Mouse (Mus musculus): ENCODE measurements around the gene Ccdc47. TPM values are rescaled to one million over a fixed set of nuclear protein-coding genes. Genes with fewer than 3 reads are reported as not detected.

Ccdc47 gene
- polyA plus RNA-seq, 1 experiment from 2014 or later: 66.5 TPM

DNA sequence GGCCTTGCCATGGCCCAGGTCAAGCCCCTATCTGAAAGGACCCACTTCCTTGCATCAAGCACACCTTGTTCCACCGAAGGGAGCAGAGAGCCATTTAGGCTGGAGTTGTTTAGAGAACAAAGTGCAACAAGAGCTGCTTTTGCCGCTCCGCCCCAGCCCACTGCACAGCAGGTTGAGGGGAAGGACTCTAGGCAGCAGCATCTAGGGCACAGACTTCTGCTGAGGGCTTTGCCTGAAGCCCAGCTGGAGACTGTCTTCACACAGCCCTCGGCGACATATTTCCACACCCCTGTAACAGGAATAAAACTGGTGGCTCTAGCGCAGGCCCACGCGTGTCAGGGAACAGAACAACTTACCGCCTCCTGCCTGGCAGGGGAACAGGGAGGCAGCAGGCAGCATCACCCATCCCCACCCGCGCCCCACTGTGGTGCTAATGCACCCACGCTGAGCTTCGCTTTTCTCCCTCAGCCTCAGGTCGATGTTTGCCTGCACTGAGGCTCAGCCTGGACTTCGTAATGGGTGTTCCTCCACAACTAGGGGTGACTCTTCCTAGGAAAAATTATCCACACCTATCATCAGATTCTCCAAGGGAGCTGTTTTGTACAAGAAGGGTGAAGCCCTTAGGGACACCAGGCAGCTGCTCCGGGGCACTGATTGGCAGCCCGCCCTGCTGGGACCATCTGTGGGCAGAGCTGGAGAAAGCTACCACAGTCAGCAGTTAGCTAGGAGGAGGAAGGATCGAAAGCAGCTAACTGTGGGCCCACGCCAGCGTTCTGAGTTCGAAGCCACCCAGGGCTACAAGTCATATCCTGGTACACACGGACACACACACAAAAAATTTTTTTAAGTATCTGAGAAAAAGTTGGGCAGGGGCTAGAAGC is 55.1 kb downstream of the Ccdc47 start, which contains the start of the genes Gm10840 and Limd2:
Gene Gm10840, plus strand, starts transcription at position 10 of the 881 bp plus-strand sequence.
Gene Limd2, minus strand, starts transcription at position 20 of the 881 bp plus-strand sequence.
- 0 out of 2 replicates have a peak, but pooled peaks have one; percentile 10 for TF ChIP-seq CTCF (IDR thresholded peaks at IDR 0.05; ENCODE audit: low read depth)
- peak; percentile 82 for DNase-seq
- 25% methylated on average over 22 of the region's 22 CpGs for WGBS
- Histone ChIP-seq H3K27ac (ENCODE audit: low read depth) (peak within 1 kb of the TSS; percentile 93), H3K27me3 (ENCODE audit: insufficient read depth, low read length) (no peaks in the 10 kb centered on the region), H3K9me3 (ENCODE audit: low read depth, low read length) (no peaks in the 10 kb centered on the region), H3K4me2 (peak within 1 kb of the TSS; percentile 93), H3K4me1 (ENCODE audit: insufficient read depth) (no peaks in the 10 kb centered on the region), H3K36me3 (ENCODE audit: insufficient read depth) (peaks cover 46% of the 10 kb centered on the region), H3K4me3 (ENCODE audit: low read depth, low read length) (peak within 1 kb of the TSS; percentile 85), H3K9ac (peak within 1 kb of the TSS; percentile 93)
- peak; percentile 62 for ATAC-seq (ENCODE audit: insufficient read depth)

DNA sequence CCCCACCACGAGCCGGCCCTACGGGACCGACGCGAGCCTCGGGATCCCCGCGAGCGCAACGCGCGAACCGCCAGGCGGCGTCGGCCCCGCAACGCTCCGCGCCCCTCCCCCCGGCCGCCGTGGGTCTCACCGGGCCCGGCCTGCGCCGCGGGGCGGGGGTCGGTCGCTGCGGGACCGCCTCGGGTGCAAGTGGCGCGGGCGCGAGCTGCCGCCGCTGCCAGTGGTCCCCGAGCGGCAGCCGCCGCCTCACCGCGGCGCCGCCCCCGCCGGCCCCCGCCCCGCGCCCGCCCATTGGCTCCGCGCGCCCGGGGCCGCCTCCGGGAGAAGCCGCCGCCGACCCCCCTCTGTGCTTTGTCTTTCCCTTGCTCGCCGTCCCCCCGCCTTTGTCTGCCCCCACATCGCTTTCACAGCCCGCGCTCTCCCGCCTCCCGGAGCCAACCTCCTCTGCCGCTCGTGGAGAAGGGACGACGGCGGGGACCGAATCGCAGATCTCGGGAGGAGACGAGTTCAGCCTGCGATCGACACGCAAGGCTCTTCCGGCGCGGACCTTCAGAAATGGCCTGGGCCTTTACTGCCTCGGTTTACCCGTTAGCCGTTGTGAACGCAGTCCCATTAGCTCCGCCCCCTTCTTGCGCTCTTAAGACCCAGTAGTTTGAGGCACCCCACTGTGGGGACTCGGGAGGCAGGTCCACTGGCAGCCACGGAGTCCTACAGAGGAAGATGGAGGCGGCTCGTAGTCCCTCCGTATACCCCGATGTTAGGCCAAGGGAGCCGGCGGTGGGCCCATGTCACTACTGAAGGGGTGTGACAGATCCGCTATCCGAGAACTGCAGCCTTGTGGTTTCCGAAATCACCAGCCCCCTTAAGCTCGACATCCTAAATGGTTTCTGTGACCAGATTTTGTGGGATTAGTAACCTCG is 56.0 kb downstream of the Ccdc47 start:
- H3K4me2 ChIP-seq: peak overlapping the region; percentile 93
- no peaks in the 10 kb centered on the region for H3K4me1 ChIP-seq (ENCODE audit: insufficient read depth)
- H3K9me3 ChIP-seq (ENCODE audit: low read depth, low read length): no peaks in the 10 kb centered on the region
- ATAC-seq (ENCODE audit: insufficient read depth): peak; percentile 69
- H3K9ac ChIP-seq: peak overlapping the region; percentile 93
- DNase-seq: peak; percentile 87
- under 1% methylated on average over 81 of the region's 106 CpGs for WGBS
- H3K27ac ChIP-seq (ENCODE audit: low read depth): peak overlapping the region; percentile 93
- TF ChIP-seq CTCF (IDR thresholded peaks at IDR 0.05; ENCODE audit: low read depth): no peak
- peaks cover 48% of the 10 kb centered on the region for H3K36me3 ChIP-seq (ENCODE audit: insufficient read depth)
- H3K27me3 ChIP-seq (ENCODE audit: insufficient read depth, low read length): no peaks in the 10 kb centered on the region
- peak overlapping the region; percentile 85 for H3K4me3 ChIP-seq (ENCODE audit: low read depth, low read length)

- Histone ChIP-seq H3K9ac (peak overlapping the region; percentile 93), H3K4me2 (peak overlapping the region; percentile 93), H3K9me3 (ENCODE audit: low read depth, low read length) (no peaks in the 10 kb centered on the region), H3K36me3 (ENCODE audit: insufficient read depth) (peaks cover 51% of the 10 kb centered on the region), H3K4me3 (ENCODE audit: low read depth, low read length) (peak overlapping the region; percentile 85), H3K27me3 (ENCODE audit: insufficient read depth, low read length) (no peaks in the 10 kb centered on the region), H3K4me1 (ENCODE audit: insufficient read depth) (no peaks in the 10 kb centered on the region), H3K27ac (ENCODE audit: low read depth) (peak overlapping the region; percentile 93)
- peak; percentile 57 for DNase-seq
- under 1% methylated on average over 25 of the region's 25 CpGs for WGBS
- ATAC-seq (ENCODE audit: insufficient read depth): peak; percentile 50
- no peak for TF ChIP-seq CTCF (IDR thresholded peaks at IDR 0.05; ENCODE audit: low read depth)
Measured at GRCm38 (mm10) chr11:106159216-106159920, 56.8 kb downstream of the Ccdc47 start.

DNA sequence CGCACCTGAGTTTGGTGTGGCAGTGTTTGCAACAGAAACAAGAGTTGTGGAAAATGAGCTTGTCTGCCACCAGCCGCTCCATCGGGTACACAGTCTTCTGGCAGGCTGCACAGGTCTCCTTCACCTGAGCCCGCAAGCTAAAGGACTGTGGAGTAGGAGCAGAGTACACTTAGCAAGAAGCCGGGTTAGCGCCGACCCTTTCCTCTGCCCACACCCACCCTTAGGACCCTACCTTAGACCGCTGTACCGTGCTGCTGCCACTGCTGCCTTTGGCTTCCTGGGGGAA is 57.3 kb downstream of the Ccdc47 start:
- ATAC-seq (ENCODE audit: insufficient read depth) (peak; percentile 9), DNase-seq (no peak)
- 32% methylated on average over 9 of the region's 9 CpGs for WGBS
- Histone ChIP-seq H3K4me1 (ENCODE audit: insufficient read depth) (no peaks in the 10 kb centered on the region), H3K27me3 (ENCODE audit: insufficient read depth, low read length) (no peaks in the 10 kb centered on the region), H3K4me2 (peak overlapping the region; percentile 93), H3K9ac (peak overlapping the region; percentile 93), H3K27ac (ENCODE audit: low read depth) (peak overlapping the region; percentile 93), H3K4me3 (ENCODE audit: low read depth, low read length) (peak overlapping the region; percentile 85), H3K9me3 (ENCODE audit: low read depth, low read length) (no peaks in the 10 kb centered on the region), H3K36me3 (ENCODE audit: insufficient read depth) (peaks cover 51% of the 10 kb centered on the region)
- TF ChIP-seq CTCF (IDR thresholded peaks at IDR 0.05; ENCODE audit: low read depth): no peak

- TF ChIP-seq CTCF (IDR thresholded peaks at IDR 0.05; ENCODE audit: low read depth): peak; percentile 43
- 59% methylated on average over 14 of the region's 14 CpGs for whole genome bisulfite sequencing
- Histone ChIP-seq H3K27me3 (ENCODE audit: insufficient read depth, low read length) (no peaks in the 10 kb centered on the region), H3K9ac (peak overlapping the region; percentile 93), H3K4me2 (peak overlapping the region; percentile 93), H3K4me3 (ENCODE audit: low read depth, low read length) (peak overlapping the region; percentile 85), H3K36me3 (ENCODE audit: insufficient read depth) (peaks cover 53% of the 10 kb centered on the region), H3K4me1 (ENCODE audit: insufficient read depth) (no peaks in the 10 kb centered on the region), H3K27ac (ENCODE audit: low read depth) (peak overlapping the region; percentile 93), H3K9me3 (ENCODE audit: low read depth, low read length) (no peaks in the 10 kb centered on the region)
- ATAC-seq (ENCODE audit: insufficient read depth) (no peak), DNase-seq (peak; percentile 28)
Measured at GRCm38 (mm10) chr11:106158081-106158929, 57.8 kb downstream of the Ccdc47 start.

DNA sequence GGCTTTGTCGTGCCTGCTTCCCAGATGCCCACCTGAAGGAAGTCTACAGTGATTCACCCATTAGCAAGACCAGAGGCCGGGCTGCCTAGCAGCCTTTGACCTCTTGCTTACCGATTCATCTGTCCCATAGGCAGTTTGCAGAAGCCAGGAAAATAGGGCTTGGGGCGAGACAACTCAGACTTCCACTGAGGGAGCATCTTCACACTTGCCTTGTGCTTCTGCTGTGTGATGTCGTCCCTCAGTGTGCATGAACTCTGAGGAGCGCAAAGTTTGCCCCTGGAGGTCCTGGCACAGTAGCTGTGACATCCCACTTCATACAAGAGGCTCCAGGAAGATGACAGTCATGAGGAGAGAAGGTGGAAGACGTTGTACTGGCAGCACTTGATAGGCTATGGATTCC is 59.0 kb downstream of the Ccdc47 start:
- ATAC-seq (ENCODE audit: insufficient read depth) (no peak), DNase-seq (no peak)
- H3K4me1 ChIP-seq (ENCODE audit: insufficient read depth): no peaks in the 10 kb centered on the region
- no peak overlapping the region for H3K27ac ChIP-seq (ENCODE audit: low read depth)
- no peaks in the 10 kb centered on the region for H3K27me3 ChIP-seq (ENCODE audit: insufficient read depth, low read length)
- no peak overlapping the region for H3K4me2 ChIP-seq
- TF ChIP-seq CTCF (IDR thresholded peaks at IDR 0.05; ENCODE audit: low read depth): no peak
- H3K9ac ChIP-seq: no peak overlapping the region
- no peak overlapping the region for H3K4me3 ChIP-seq (ENCODE audit: low read depth, low read length)
- 81% methylated on average over 7 of the region's 7 CpGs for WGBS
- peaks cover 64% of the 10 kb centered on the region for H3K36me3 ChIP-seq (ENCODE audit: insufficient read depth)
- H3K9me3 ChIP-seq (ENCODE audit: low read depth, low read length): no peaks in the 10 kb centered on the region

All from lung, embryonic 14.5 days (tissue).